Mouse (Mus musculus) thymus, adult 2 months (tissue): ENCODE data around the gene Lrrc25. TPM values are rescaled to one million over a fixed set of nuclear protein-coding genes. Genes with fewer than 3 reads are reported as not detected.

Experiments used
- DNase-seq: peaks from one replicate; pipeline ENCODE4 v3.0.0; 2021
- H3K27ac ChIP-seq: fragments of 200-500 bp; 2 replicates; pipeline ENCODE4 v1.5.1; 2012; ENCODE audit warnings: low read length, control low read depth; ENCODE audit not compliant: control insufficient read depth, insufficient read depth
- H3K27me3 ChIP-seq: fragments of 200-500 bp; 2 replicates; pipeline ENCODE4 v1.6.1; 2012; ENCODE audit warnings: mild to moderate bottlenecking, low read length, moderate library complexity, mixed read lengths; ENCODE audit not compliant: control insufficient read depth, insufficient read depth
- H3K36me3 ChIP-seq: fragments of 200-500 bp; 2 replicates; pipeline ENCODE4 v1.6.1; 2012; ENCODE audit warnings: mild to moderate bottlenecking, low read length, moderate library complexity; ENCODE audit not compliant: control insufficient read depth, insufficient read depth
- H3K4me1 ChIP-seq: fragments of 200-500 bp; replicated peaks from 2 replicates; pipeline ENCODE4 v1.6.1; 2012; ENCODE audit warnings: low read length; ENCODE audit not compliant: control insufficient read depth, insufficient read depth
- H3K4me3 ChIP-seq: fragments of 200-500 bp; 2 replicates; pipeline ENCODE4 v1.5.1; 2012; ENCODE audit warnings: mild to moderate bottlenecking, low read length, control low read depth, moderate library complexity; ENCODE audit not compliant: control insufficient read depth, insufficient read depth
- CTCF ChIP-seq: fragments of 200-500 bp; IDR thresholded peaks from 2 replicates; pipeline ENCODE4 v1.5.1; 2012; ENCODE audit warnings: mild to moderate bottlenecking, control low read depth, low read length, moderate library complexity, borderline replicate concordance; ENCODE audit not compliant: control insufficient read depth, poor library complexity, insufficient read depth; ENCODE audit errors: extremely low read depth
- POLR2A ChIP-seq: fragments of 200-500 bp; IDR thresholded peaks from 2 replicates; pipeline ENCODE4 v1.6.1; 2012; ENCODE audit warnings: mild to moderate bottlenecking, low read length, control low read depth, moderate library complexity; ENCODE audit not compliant: control insufficient read depth, poor library complexity, insufficient read depth; ENCODE audit errors: extremely low read depth
- WGBS: fragments of 180-500 bp; shearing (Covaris S2); methylation state at CpG from one replicate; pipeline ENCODE4 v1.1.7; 2018; 5-methylcytosine and 5-hydroxymethylcytosine counted together
- polyA plus RNA-seq: library from polyadenylated mRNA; depleted of rRNA; stranded (reverse); fragments of >200 nt; gene quantifications from 2 replicates; pipeline ENCODE4 v1.2.3, GENCODE M21; 2012

The Lrrc25 gene
- polyA plus RNA-seq, 1 experiment, result 18.5 TPM

- Histone ChIP-seq H3K4me1 (peaks cover 7% of the 10 kb centered on the region), H3K36me3 (no peaks in the 10 kb centered on the region), H3K27me3 (no peaks in the 10 kb centered on the region), H3K4me3 (no peak overlapping the region), H3K27ac (no peak overlapping the region)
- TF ChIP-seq CTCF (no peak), POLR2A (no peak)
- DNase-seq, result no peak
- WGBS, result 79% methylated on average over 7 of the region's 7 CpGs
Observed at GRCm38 (mm10) chr8:70628986-70629490, 13.1 kb downstream of the Lrrc25 start.

- H3K4me1 ChIP-seq, result peaks cover 7% of the 10 kb centered on the region
- H3K4me3 ChIP-seq, result peak overlapping the region; percentile 39
- 1% methylated on average over 60 of the region's 60 CpGs for WGBS
- no peak overlapping the region for H3K27ac ChIP-seq
- H3K36me3 ChIP-seq, result no peaks in the 10 kb centered on the region
- TF ChIP-seq CTCF, result peak; percentile 100
- no peak for TF ChIP-seq POLR2A
- DNase-seq, result peak; percentile 94
- no peaks in the 10 kb centered on the region for H3K27me3 ChIP-seq
Observed at GRCm38 (mm10) chr8:70629574-70630531, 13.9 kb downstream of the Lrrc25 start.

- DNase-seq, result no peak
- Histone ChIP-seq H3K27ac (no peak overlapping the region), H3K36me3 (no peaks in the 10 kb centered on the region), H3K27me3 (no peaks in the 10 kb centered on the region), H3K4me1 (peaks cover 12% of the 10 kb centered on the region), H3K4me3 (no peak overlapping the region)
- TF ChIP-seq CTCF (no peak), POLR2A (no peak)
- WGBS, result 28% methylated on average over 22 of the region's 22 CpGs
Observed at GRCm38 (mm10) chr8:70630532-70631381, 14.8 kb downstream of the Lrrc25 start.

- WGBS, result 22% methylated on average over 24 of the region's 24 CpGs
- Histone ChIP-seq H3K27me3 (no peaks in the 10 kb centered on the region), H3K4me3 (no peak overlapping the region), H3K36me3 (no peaks in the 10 kb centered on the region), H3K27ac (no peak overlapping the region), H3K4me1 (peaks cover 14% of the 10 kb centered on the region)
- DNase-seq, result no peak
- TF ChIP-seq CTCF (no peak), POLR2A (no peak)
Observed at GRCm38 (mm10) chr8:70631436-70631835, 15.5 kb downstream of the Lrrc25 start.

GRCm38 (mm10) chr8:70632346-70632892, 16.5 kb downstream of the Lrrc25 start, which contains the start of gene Gdf15:
TSS of gene Gdf15 (minus strand) at chr8:70632456.
- Histone ChIP-seq H3K4me3 (no peak within 1 kb of the TSS), H3K36me3 (no peaks in the 10 kb centered on the region), H3K4me1 (peaks cover 16% of the 10 kb centered on the region), H3K27ac (no peak within 1 kb of the TSS), H3K27me3 (no peaks in the 10 kb centered on the region)
- 93% methylated on average over 6 of the region's 6 CpGs for WGBS
- DNase-seq, result no peak
- no peak for TF ChIP-seq CTCF
- peak; percentile 3; the same call in 1 of the 2 replicates for TF ChIP-seq POLR2A

- H3K4me1 ChIP-seq, result peaks cover 16% of the 10 kb centered on the region
- no peaks in the 10 kb centered on the region for H3K27me3 ChIP-seq
- 56% methylated on average over 6 of the region's 6 CpGs for WGBS
- H3K4me3 ChIP-seq, result no peak overlapping the region
- DNase-seq, result no peak
- no peak overlapping the region for H3K27ac ChIP-seq
- TF ChIP-seq CTCF (no peak), POLR2A (no peak)
- H3K36me3 ChIP-seq, result no peaks in the 10 kb centered on the region
Observed at GRCm38 (mm10) chr8:70634066-70634465, 18.1 kb downstream of the Lrrc25 start.
